Mouse (Mus musculus) adrenal gland, adult 2 months (tissue): ENCODE measurements at regions not wholly inside any gene's neighbourhood (a gene's known extent, or its start where the extent isn't known, plus 50 kb on each side); places are given as distances from the start of the nearest gene placed in this dataset.

Experiments used
- DNase-seq: peaks from one replicate; pipeline ENCODE4 v3.0.0; 2021

GRCm38 (mm10) chr14:100880103-100880502 is 320.0 kb downstream of the Prr30 start:
- DNase-seq = no peak

GRCm38 (mm10) chr14:100867790-100868189 is 332.3 kb downstream of the Prr30 start:
- DNase-seq = no peak

GRCm38 (mm10) chr14:100864792-100865191 is 335.3 kb downstream of the Prr30 start:
- DNase-seq = no peak

- DNase-seq = no peak
These were observed 336.0 kb downstream of the Prr30 start for GRCm38 (mm10) chr14:100864164-100864563.

- DNase-seq = peak; percentile 46
These were observed 357.3 kb downstream of the Prr30 start for GRCm38 (mm10) chr14:100842828-100843227.
